Mouse (Mus musculus) gastrocnemius, adult 8-10 months (tissue): ENCODE data around the gene Irgm1. TPM values are rescaled to one million over a fixed set of nuclear protein-coding genes. Genes with fewer than 3 reads are reported as not detected.
"Not testable (repeated sequence)": the region's sequence is repeated elsewhere in the genome, so short reads cannot be mapped to it uniquely, and the experiment has no call there.

Experiments
- DNase-seq, 2 experiments: peaks; one replicate each; pipeline ENCODE4 v3.0.0; 2022; ENCODE audit warnings: low spot score in 2 of 2
- total RNA-seq, 4 experiments: library from RNA; stranded (reverse); gene quantifications; 2 replicates each; pipeline ENCODE4 v1.2.4; 2022

The Irgm1 gene
- total RNA-seq, 4 experiments from 2014 or later: 12.0 to 13.7 (median 12.9) TPM

GRCm38 (mm10) chr11:48859014-48859413 is 12.5 kb downstream of the Irgm1 start:
- no peak for DNase-seq

GRCm38 (mm10) chr11:48853474-48854180 is 17.9 kb downstream of the Irgm1 start:
- peak; percentile 81 for DNase-seq

GRCm38 (mm10) chr11:48852624-48853473 is 18.6 kb downstream of the Irgm1 start:
- DNase-seq: no peak

- DNase-seq: no peak
These were observed 19.3 kb downstream of the Irgm1 start for GRCm38 (mm10) chr11:48852190-48852589.

GRCm38 (mm10) chr11:48851270-48851995 is 20.1 kb downstream of the Irgm1 start:
- no peak for DNase-seq

GRCm38 (mm10) chr11:48850240-48850639 is 21.2 kb downstream of the Irgm1 start:
- DNase-seq: no peak

- no peak for DNase-seq
These were observed 24.6 kb downstream of the Irgm1 start for GRCm38 (mm10) chr11:48846881-48847280.

GRCm38 (mm10) chr11:48846362-48846761 is 25.1 kb downstream of the Irgm1 start:
- not testable (repeated sequence) for DNase-seq

- DNase-seq: peak in 1 of 2 experiments; percentile 38
These were observed 26.2 kb downstream of the Irgm1 start for GRCm38 (mm10) chr11:48845244-48845815.

- DNase-seq: no peak
These were observed 27.2 kb downstream of the Irgm1 start for GRCm38 (mm10) chr11:48844309-48844708.

- DNase-seq: no peak
These were observed 28.3 kb downstream of the Irgm1 start for GRCm38 (mm10) chr11:48843202-48843601.

- no peak for DNase-seq
These were observed 29.1 kb downstream of the Irgm1 start for GRCm38 (mm10) chr11:48842378-48842792.

- no peak for DNase-seq
These were observed 30.3 kb downstream of the Irgm1 start for GRCm38 (mm10) chr11:48841213-48841612.

- no peak for DNase-seq
These were observed 30.7 kb downstream of the Irgm1 start for GRCm38 (mm10) chr11:48840805-48841204.

GRCm38 (mm10) chr11:48838879-48839680 is 32.4 kb downstream of the Irgm1 start:
- DNase-seq: no peak

- DNase-seq: no peak
These were observed 33.2 kb downstream of the Irgm1 start for GRCm38 (mm10) chr11:48838181-48838797.

GRCm38 (mm10) chr11:48837310-48838180 is 33.9 kb downstream of the Irgm1 start:
- peak in 1 of 2 experiments; percentile 65 for DNase-seq

GRCm38 (mm10) chr11:48836990-48837309 is 34.5 kb downstream of the Irgm1 start:
- peak; percentile 80 to 89 for DNase-seq

GRCm38 (mm10) chr11:48835923-48836322 is 35.6 kb downstream of the Irgm1 start:
- no peak for DNase-seq
